Mouse (Mus musculus): ENCODE measurements at regions not wholly inside any gene's neighbourhood (a gene's known extent, or its start where the extent isn't known, plus 50 kb on each side); places are given as distances from the start of the nearest gene placed in this dataset.
A peak's percentile ranks its signal among the peaks of the same experiment; 100 is the strongest.

DNA sequence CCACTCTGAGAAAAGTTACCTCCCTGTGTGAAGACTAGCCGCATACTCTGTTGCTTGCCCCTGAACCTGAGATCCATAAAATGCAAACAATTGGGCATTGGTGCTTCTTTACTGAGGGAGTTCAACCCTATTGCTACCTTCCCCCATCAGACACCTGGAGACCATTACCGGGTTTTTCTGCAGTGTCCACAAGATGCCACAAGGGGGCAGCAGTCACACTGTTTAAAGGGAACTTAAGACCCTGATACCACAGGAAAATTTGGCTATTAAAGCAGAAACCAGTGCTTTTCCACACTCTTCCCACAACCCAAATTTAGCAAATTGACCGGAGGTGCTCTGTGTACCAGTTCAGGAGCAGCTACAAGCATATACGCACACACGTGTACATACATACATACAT, 78.0 kb upstream of the Fzd10 start:
- Histone ChIP-seq H3K4me2 (replicated peaks) (no peak overlapping the region), H3K27me3 (ENCODE audit: control insufficient read depth, insufficient read depth, low read length) (no peaks in the 10 kb centered on the region), H3K9me3 (ENCODE audit: control insufficient read depth, low read length) (no peaks in the 10 kb centered on the region), H3K4me3 (replicated peaks; ENCODE audit: low read length) (no peak overlapping the region), H3K9ac (no peak overlapping the region), H3K27ac (no peak overlapping the region), H3K4me1 (replicated peaks; ENCODE audit: control insufficient read depth, insufficient read depth, low read length) (peaks cover 11% of the 10 kb centered on the region), H3K36me3 (replicated peaks; ENCODE audit: control insufficient read depth, insufficient read depth) (no peaks in the 10 kb centered on the region)
- DNase-seq (ENCODE audit: low spot score): peak; percentile 94
- 40% methylated on average over 5 of the region's 5 CpGs for WGBS
- no peak for ATAC-seq (ENCODE audit: low FRiP score)

- no peaks in the 10 kb centered on the region for H3K4me1 ChIP-seq (replicated peaks; ENCODE audit: control insufficient read depth, insufficient read depth, low read length)
- H3K27me3 ChIP-seq (ENCODE audit: control insufficient read depth, insufficient read depth, low read length): no peaks in the 10 kb centered on the region
- H3K9me3 ChIP-seq (ENCODE audit: control insufficient read depth, low read length): no peaks in the 10 kb centered on the region
- H3K27ac ChIP-seq: no peak overlapping the region
- ATAC-seq (ENCODE audit: low FRiP score) (no peak), DNase-seq (ENCODE audit: low spot score) (no peak)
- H3K9ac ChIP-seq: no peak overlapping the region
- H3K4me3 ChIP-seq (replicated peaks; ENCODE audit: low read length): no peak overlapping the region
- no peak overlapping the region for H3K4me2 ChIP-seq (replicated peaks)
- no peaks in the 10 kb centered on the region for H3K36me3 ChIP-seq (replicated peaks; ENCODE audit: control insufficient read depth, insufficient read depth)
- WGBS: 69% methylated on average over 8 of the region's 8 CpGs
These were observed 83.3 kb upstream of the Fzd10 start for GRCm38 (mm10) chr5:128517336-128517735.

DNA sequence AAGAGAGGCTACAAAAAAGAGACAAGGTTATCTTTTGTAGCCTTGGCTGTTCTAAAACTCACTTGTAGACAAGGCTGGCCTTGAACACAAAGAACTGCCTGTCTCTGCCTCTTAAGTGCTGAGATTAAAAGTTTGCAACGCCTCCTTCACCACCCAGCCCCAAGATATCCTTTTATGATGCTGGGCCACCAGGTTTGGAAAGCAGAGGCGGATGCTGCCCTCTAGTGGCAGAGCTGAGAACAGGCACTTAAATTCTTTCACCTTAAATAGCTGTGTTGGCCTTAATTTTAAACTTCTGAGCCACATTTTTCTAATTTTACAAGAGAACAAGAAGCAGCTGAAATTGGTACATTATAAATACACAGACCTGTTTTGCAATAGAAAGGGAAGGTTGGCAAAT, 82.5 kb upstream of the Tmem132d start:
- 0% methylated on average over 2 of the region's 2 CpGs for WGBS
- no peaks in the 10 kb centered on the region for H3K9me3 ChIP-seq (ENCODE audit: control insufficient read depth, low read length)

GRCm38 (mm10) chr5:128513261-128513660, 80.4 kb upstream of the Tmem132d start:
- Histone ChIP-seq H3K36me3 (replicated peaks; ENCODE audit: control insufficient read depth, insufficient read depth) (no peaks in the 10 kb centered on the region), H3K27me3 (ENCODE audit: control insufficient read depth, insufficient read depth, low read length) (no peaks in the 10 kb centered on the region), H3K4me2 (replicated peaks) (no peak overlapping the region), H3K9ac (no peak overlapping the region), H3K27ac (no peak overlapping the region), H3K4me1 (replicated peaks; ENCODE audit: control insufficient read depth, insufficient read depth, low read length) (no peaks in the 10 kb centered on the region), H3K9me3 (ENCODE audit: control insufficient read depth, low read length) (no peaks in the 10 kb centered on the region), H3K4me3 (replicated peaks; ENCODE audit: low read length) (no peak overlapping the region)
- no peak for DNase-seq (ENCODE audit: low spot score)
- ATAC-seq (ENCODE audit: low FRiP score): no peak
- WGBS: 69% methylated on average over 14 of the region's 14 CpGs

More for the DNA sequence above, 82.5 kb upstream of the Tmem132d start:
- Histone ChIP-seq H3K4me3 (replicated peaks; ENCODE audit: low read length) (no peak overlapping the region), H3K27ac (no peak overlapping the region), H3K4me2 (replicated peaks) (no peak overlapping the region), H3K9ac (no peak overlapping the region), H3K4me1 (replicated peaks; ENCODE audit: control insufficient read depth, insufficient read depth, low read length) (no peaks in the 10 kb centered on the region), H3K36me3 (replicated peaks; ENCODE audit: control insufficient read depth, insufficient read depth) (no peaks in the 10 kb centered on the region), H3K27me3 (ENCODE audit: control insufficient read depth, insufficient read depth, low read length) (no peaks in the 10 kb centered on the region)
- peak; percentile 59 for DNase-seq (ENCODE audit: low spot score)
- no peak for ATAC-seq (ENCODE audit: low FRiP score)

- no peak overlapping the region for H3K9ac ChIP-seq
- no peak overlapping the region for H3K4me3 ChIP-seq (replicated peaks; ENCODE audit: low read length)
- DNase-seq (ENCODE audit: low spot score) (no peak), ATAC-seq (ENCODE audit: low FRiP score) (no peak)
- no peaks in the 10 kb centered on the region for H3K36me3 ChIP-seq (replicated peaks; ENCODE audit: control insufficient read depth, insufficient read depth)
- no peaks in the 10 kb centered on the region for H3K27me3 ChIP-seq (ENCODE audit: control insufficient read depth, insufficient read depth, low read length)
- no peak overlapping the region for H3K4me2 ChIP-seq (replicated peaks)
- no peaks in the 10 kb centered on the region for H3K9me3 ChIP-seq (ENCODE audit: control insufficient read depth, low read length)
- H3K4me1 ChIP-seq (replicated peaks; ENCODE audit: control insufficient read depth, insufficient read depth, low read length): no peaks in the 10 kb centered on the region
- no peak overlapping the region for H3K27ac ChIP-seq
- WGBS: 86% methylated on average over 9 of the region's 9 CpGs
These were observed 79.7 kb upstream of the Tmem132d start for GRCm38 (mm10) chr5:128512606-128513005.

DNA sequence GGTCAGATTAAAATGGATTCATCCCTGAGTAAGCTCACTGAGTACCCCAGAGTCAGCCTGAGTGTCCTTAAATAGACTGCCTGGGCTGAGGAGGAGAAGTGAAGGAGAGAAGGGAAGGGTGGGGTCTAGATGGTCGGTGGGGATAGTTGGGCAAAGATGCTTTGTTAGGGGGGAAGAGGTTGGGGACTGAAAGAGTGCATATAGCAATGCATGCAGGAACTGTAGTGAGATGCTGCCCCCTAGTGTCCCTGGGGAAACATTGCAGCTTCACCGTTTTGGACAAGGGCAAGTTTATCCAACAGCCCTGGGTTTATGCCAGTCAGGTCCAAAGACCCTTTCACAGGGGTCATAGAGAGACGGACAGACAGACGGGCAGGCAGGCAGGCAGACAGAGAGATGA, 71.6 kb upstream of the Tmem132d start:
- H3K27me3 ChIP-seq (ENCODE audit: control insufficient read depth, insufficient read depth, low read length): no peaks in the 10 kb centered on the region
- DNase-seq (ENCODE audit: low spot score) (peak; percentile 92), ATAC-seq (ENCODE audit: low FRiP score) (peak; percentile 31; the same call in 1 of the 2 replicates)
- H3K4me1 ChIP-seq (replicated peaks; ENCODE audit: control insufficient read depth, insufficient read depth, low read length): no peaks in the 10 kb centered on the region
- no peaks in the 10 kb centered on the region for H3K36me3 ChIP-seq (replicated peaks; ENCODE audit: control insufficient read depth, insufficient read depth)
- H3K27ac ChIP-seq: no peak overlapping the region
- H3K9me3 ChIP-seq (ENCODE audit: control insufficient read depth, low read length): no peaks in the 10 kb centered on the region
- WGBS: 6% methylated on average over 4 of the region's 4 CpGs
- no peak overlapping the region for H3K4me3 ChIP-seq (replicated peaks; ENCODE audit: low read length)
- no peak overlapping the region for H3K9ac ChIP-seq
- H3K4me2 ChIP-seq (replicated peaks): no peak overlapping the region

DNA sequence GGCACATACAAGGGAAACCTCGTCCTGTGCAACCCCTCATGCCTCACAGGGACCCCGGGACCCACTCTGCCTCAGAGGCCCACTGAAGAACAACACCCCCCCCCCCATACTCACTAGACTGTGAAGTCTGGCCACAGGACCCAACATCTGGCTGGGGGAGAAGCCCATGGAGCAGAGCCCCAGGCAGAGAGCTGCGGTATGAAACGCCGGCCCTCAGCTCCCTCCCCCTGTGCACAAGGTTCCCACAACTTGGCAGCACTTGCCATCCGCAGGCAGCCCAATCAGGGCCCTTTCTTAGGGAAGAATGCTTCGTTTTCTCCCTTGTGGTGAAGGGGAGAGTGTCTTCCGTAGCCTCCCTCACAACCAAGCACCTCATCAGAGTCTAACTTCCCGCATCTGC, 66.6 kb upstream of the Tmem132d start:
- Histone ChIP-seq H3K9ac (no peak overlapping the region), H3K4me3 (replicated peaks; ENCODE audit: low read length) (no peak overlapping the region), H3K4me1 (replicated peaks; ENCODE audit: control insufficient read depth, insufficient read depth, low read length) (no peaks in the 10 kb centered on the region), H3K27me3 (ENCODE audit: control insufficient read depth, insufficient read depth, low read length) (no peaks in the 10 kb centered on the region), H3K27ac (no peak overlapping the region), H3K9me3 (ENCODE audit: control insufficient read depth, low read length) (no peaks in the 10 kb centered on the region), H3K36me3 (replicated peaks; ENCODE audit: control insufficient read depth, insufficient read depth) (no peaks in the 10 kb centered on the region), H3K4me2 (replicated peaks) (no peak overlapping the region)
- DNase-seq (ENCODE audit: low spot score) (no peak), ATAC-seq (ENCODE audit: low FRiP score) (no peak)
- WGBS: 53% methylated on average over 9 of the region's 9 CpGs

DNA sequence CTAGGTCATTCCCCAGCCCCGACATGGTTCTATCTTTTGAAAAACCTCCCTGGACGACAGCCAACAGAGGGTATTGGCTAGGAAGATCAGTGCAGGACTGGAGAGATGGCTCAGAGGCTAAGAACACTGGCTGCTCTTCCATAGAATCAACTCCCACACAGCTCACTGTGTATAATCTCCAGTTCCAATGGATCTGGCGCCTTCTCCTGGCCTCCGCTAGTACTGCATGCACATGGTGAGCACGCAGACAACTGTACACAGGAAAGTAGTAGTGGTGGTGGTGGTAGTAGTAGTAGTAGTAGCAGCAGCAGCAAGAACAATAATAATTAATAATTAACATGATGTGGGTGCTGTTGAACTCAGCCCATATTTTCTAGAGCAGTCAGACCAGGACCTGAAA, 66.2 kb upstream of the Tmem132d start:
- no peak for ATAC-seq (ENCODE audit: low FRiP score)

DNA sequence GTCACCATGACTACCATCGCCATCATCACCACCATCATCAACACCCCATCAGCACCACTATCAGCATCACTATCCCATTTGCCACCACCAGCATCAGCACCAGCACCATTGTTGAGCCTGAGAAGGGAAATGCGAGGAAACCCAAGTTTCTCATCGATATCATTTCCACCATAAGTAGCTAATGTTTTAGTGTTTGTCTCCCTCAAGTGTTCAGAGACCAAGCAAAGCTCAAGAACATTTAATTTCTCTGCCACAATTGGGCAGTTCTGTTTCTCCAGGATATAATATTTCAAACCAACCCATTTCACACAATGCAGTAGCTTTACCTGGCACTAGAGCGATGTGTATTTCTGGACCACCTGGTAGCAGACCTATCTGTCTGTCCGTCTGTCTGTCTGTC, 59.7 kb upstream of the Tmem132d start:
- H3K9me3 ChIP-seq (ENCODE audit: control insufficient read depth, low read length): no peaks in the 10 kb centered on the region
- H3K4me2 ChIP-seq (replicated peaks): no peak overlapping the region
- H3K9ac ChIP-seq: no peak overlapping the region
- no peaks in the 10 kb centered on the region for H3K4me1 ChIP-seq (replicated peaks; ENCODE audit: control insufficient read depth, insufficient read depth, low read length)
- WGBS: 86% methylated on average over 5 of the region's 5 CpGs
- no peak for DNase-seq (ENCODE audit: low spot score)
- ATAC-seq (ENCODE audit: low FRiP score): no peak
- H3K36me3 ChIP-seq (replicated peaks; ENCODE audit: control insufficient read depth, insufficient read depth): no peaks in the 10 kb centered on the region
- no peak overlapping the region for H3K4me3 ChIP-seq (replicated peaks; ENCODE audit: low read length)
- no peak overlapping the region for H3K27ac ChIP-seq
- H3K27me3 ChIP-seq (ENCODE audit: control insufficient read depth, insufficient read depth, low read length): no peaks in the 10 kb centered on the region

More for the DNA sequence above, 66.2 kb upstream of the Tmem132d start:
- H3K9ac ChIP-seq: no peak overlapping the region
- DNase-seq (ENCODE audit: low spot score): peak; percentile 60
- no peaks in the 10 kb centered on the region for H3K27me3 ChIP-seq (ENCODE audit: control insufficient read depth, insufficient read depth, low read length)
- no peak overlapping the region for H3K27ac ChIP-seq
- no peaks in the 10 kb centered on the region for H3K9me3 ChIP-seq (ENCODE audit: control insufficient read depth, low read length)
- H3K4me3 ChIP-seq (replicated peaks; ENCODE audit: low read length): no peak overlapping the region
- 57% methylated on average over 5 of the region's 5 CpGs for WGBS
- no peaks in the 10 kb centered on the region for H3K4me1 ChIP-seq (replicated peaks; ENCODE audit: control insufficient read depth, insufficient read depth, low read length)
- H3K4me2 ChIP-seq (replicated peaks): no peak overlapping the region
- H3K36me3 ChIP-seq (replicated peaks; ENCODE audit: control insufficient read depth, insufficient read depth): no peaks in the 10 kb centered on the region

GRCm38 (mm10) chr5:128491155-128491554, 58.3 kb upstream of the Tmem132d start:
- Histone ChIP-seq H3K4me1 (replicated peaks; ENCODE audit: control insufficient read depth, insufficient read depth, low read length) (no peaks in the 10 kb centered on the region), H3K27me3 (ENCODE audit: control insufficient read depth, insufficient read depth, low read length) (no peaks in the 10 kb centered on the region), H3K9me3 (ENCODE audit: control insufficient read depth, low read length) (no peaks in the 10 kb centered on the region), H3K36me3 (replicated peaks; ENCODE audit: control insufficient read depth, insufficient read depth) (no peaks in the 10 kb centered on the region), H3K4me3 (replicated peaks; ENCODE audit: low read length) (no peak overlapping the region), H3K4me2 (replicated peaks) (no peak overlapping the region), H3K27ac (no peak overlapping the region), H3K9ac (no peak overlapping the region)
- ATAC-seq (ENCODE audit: low FRiP score) (no peak), DNase-seq (ENCODE audit: low spot score) (no peak)
- WGBS: 34% methylated on average over 9 of the region's 9 CpGs

All from hindbrain, embryonic 14.5 days (tissue).